In genomic region chr19:3718481-3719361, GRCm38 (mm10) we compare ENCODE assay signal across 8 mouse cellular contexts. TPM values are rescaled to one million over a fixed set of nuclear protein-coding genes. Genes with fewer than 3 reads are reported as not detected.
DNase-seq lines count a peak whose midpoint lies in the region; ATAC-seq lines count a peak whose summit lies in the region.

No protein-coding gene starts in this region.

- H3K4me3 ChIP-seq in hindbrain, embryonic 15.5 days = peak overlapping the region; percentile 36

- H3K36me3 ChIP-seq in hindbrain, embryonic 15.5 days = peaks cover 23% of the 10 kb centered on the region

- H3K9ac ChIP-seq in hindbrain, embryonic 15.5 days = 0 out of 2 replicates have a peak overlapping the region, but pooled peaks have one; percentile 2

- peak overlapping the region; percentile 69 for H3K4me2 ChIP-seq in hindbrain, embryonic 15.5 days

- no peaks in the 10 kb centered on the region for H3K9me3 ChIP-seq in hindbrain, embryonic 15.5 days

- WGBS in hindbrain, embryonic 15.5 days = 42% methylated on average over 19 of the region's 19 CpGs

- DNase-seq in R1 (ENCODE audit: low read depth, low spot score) = peak; percentile 94
- DNase-seq in cerebellum, postnatal 25 days = peak; percentile 74 to 78
- peak; percentile 68 to 77 for DNase-seq in frontal cortex, postnatal 36 days (ENCODE audit: low spot score in 2 of 2)
- peak; percentile 73 for DNase-seq in left cerebral cortex, adult 11 months (ENCODE audit: low spot score)
- DNase-seq in lung, postnatal 36 days = peak; percentile 87
- DNase-seq in retina, postnatal 1 day = peak; percentile 84
- DNase-seq in thymus, postnatal 4 days = peak; percentile 83

- peaks cover 8% of the 10 kb centered on the region for H3K4me1 ChIP-seq in hindbrain, embryonic 15.5 days (replicated peaks)

- ATAC-seq in hindbrain, embryonic 15.5 days (ENCODE audit: low FRiP score, low read depth) = peak; percentile 70

- H3K27ac ChIP-seq in hindbrain, embryonic 15.5 days (replicated peaks) = no peak overlapping the region

- no peaks in the 10 kb centered on the region for H3K27me3 ChIP-seq in hindbrain, embryonic 15.5 days

RNA-seq across cellular contexts. Expression of gene 1810055G02Rik, which starts 10.6 kb away (rescaled TPM):
- polyA plus RNA-seq in hindbrain, embryonic 15.5 days (2015; fragmentation: Nextera tagmentation; extraction: Ambion mirVana) = 39.3 and 41.4 TPM in 2 replicates

RNA-seq across cellular contexts. Expression of gene Lrp5, which starts 32.4 kb away (rescaled TPM):
- polyA plus RNA-seq in hindbrain, embryonic 15.5 days (2015; fragmentation: Nextera tagmentation; extraction: Ambion mirVana) = 1.4 TPM in 2 replicates

RNA-seq across cellular contexts. Expression of gene Kmt5b, which starts 48.5 kb away (rescaled TPM):
- polyA plus RNA-seq in hindbrain, embryonic 15.5 days (2015; fragmentation: Nextera tagmentation; extraction: Ambion mirVana) = 44.9 and 49.3 TPM in 2 replicates
